Mouse (Mus musculus) neural tube, embryonic 13.5 days (tissue): Measurements from ENCODE around the gene March5. TPM values are rescaled to one million over a fixed set of nuclear protein-coding genes. Genes with fewer than 3 reads are reported as not detected.
"Not testable (repeated sequence)": the region's sequence is repeated elsewhere in the genome, so short reads cannot be mapped to it uniquely, and the experiment has no call there.

Experiments used
- ATAC-seq: fragments of 200-750 bp; cut with Nextera tagmentation; 2 replicates; pipeline ENCODE4 v1.8.0; 2017; ENCODE audit warnings: low read depth, mild to moderate bottlenecking, moderate TSS enrichment, moderate library complexity
- H3K27ac ChIP-seq: fragments of 300-500 bp; sonication (generic); replicated peaks from 2 replicates; pipeline ENCODE4 v1.5.1; 2015; ENCODE audit warnings: moderate library complexity, mild to moderate bottlenecking, inconsistent platforms
- H3K27me3 ChIP-seq: fragments of 300-500 bp; sonication (generic); 2 replicates; pipeline ENCODE4 v1.6.1; 2015; ENCODE audit warnings: mild to moderate bottlenecking, inconsistent platforms
- H3K36me3 ChIP-seq: fragments of 300-500 bp; sonication (generic); 2 replicates; pipeline ENCODE4 v1.6.1; 2015; ENCODE audit warnings: mild to moderate bottlenecking, inconsistent platforms
- H3K4me1 ChIP-seq: fragments of 300-500 bp; sonication (generic); replicated peaks from 2 replicates; pipeline ENCODE4 v1.6.1; 2015; ENCODE audit warnings: inconsistent platforms
- H3K4me2 ChIP-seq: fragments of 300-500 bp; sonication (generic); 2 replicates; pipeline ENCODE4 v1.6.1; 2015; ENCODE audit warnings: inconsistent platforms, mild to moderate bottlenecking, moderate library complexity
- H3K4me3 ChIP-seq: fragments of 300-500 bp; sonication (generic); 2 replicates; pipeline ENCODE4 v1.5.1; 2015; ENCODE audit warnings: mild to moderate bottlenecking, inconsistent platforms
- H3K9ac ChIP-seq: fragments of 300-500 bp; sonication (generic); 2 replicates; pipeline ENCODE4 v1.6.1; 2015; ENCODE audit warnings: moderate library complexity, mild to moderate bottlenecking, inconsistent platforms
- H3K9me3 ChIP-seq: fragments of 300-500 bp; sonication (generic); 2 replicates; pipeline ENCODE4 v1.6.1; 2016; ENCODE audit warnings: inconsistent platforms
- WGBS: fragments of 180-500 bp; shearing (Covaris S2); methylation state at CpG from one replicate; pipeline ENCODE4 v1.1.7; 2015; 5-methylcytosine and 5-hydroxymethylcytosine counted together
- polyA plus RNA-seq: library from polyadenylated mRNA; unstranded; fragments of >200 nt; fragmentation: Nextera tagmentation; extraction: Ambion mirVana; gene quantifications from 2 replicates; pipeline ENCODE4 v1.2.1, GENCODE M21; 2015

The March5 gene
- polyA plus RNA-seq, 1 experiment from 2014 or later, result 134 TPM

- Histone ChIP-seq H3K9ac (no peak overlapping the region), H3K4me3 (no peak overlapping the region), H3K9me3 (no peaks in the 10 kb centered on the region), H3K4me2 (no peak overlapping the region), H3K27me3 (no peaks in the 10 kb centered on the region), H3K4me1 (no peaks in the 10 kb centered on the region), H3K27ac (no peak overlapping the region), H3K36me3 (no peaks in the 10 kb centered on the region)
- no peak for ATAC-seq
- 79% methylated on average over 4 of the region's 4 CpGs for WGBS
These were observed 18.9 kb upstream of the March5 start for GRCm38 (mm10) chr19:37188366-37188948.

- H3K27ac ChIP-seq, result no peak overlapping the region
- no peak for ATAC-seq
- WGBS, result 83% methylated on average over 5 of the region's 5 CpGs
These were observed 14.8 kb upstream of the March5 start for GRCm38 (mm10) chr19:37192475-37193058.

GRCm38 (mm10) chr19:37198165-37198880 lies 9.0 kb upstream of the March5 start:
- WGBS, result 85% methylated on average over 1 of the region's 1 CpGs
- Histone ChIP-seq H3K4me3 (no peak overlapping the region), H3K36me3 (no peaks in the 10 kb centered on the region), H3K27ac (no peak overlapping the region), H3K27me3 (no peaks in the 10 kb centered on the region), H3K4me1 (no peaks in the 10 kb centered on the region), H3K4me2 (no peak overlapping the region), H3K9ac (no peak overlapping the region), H3K9me3 (no peaks in the 10 kb centered on the region)
- ATAC-seq, result no peak

More at GRCm38 (mm10) chr19:37192475-37193058, 14.8 kb upstream of the March5 start:
- H3K9me3 ChIP-seq, result no peaks in the 10 kb centered on the region
- no peak overlapping the region for H3K4me3 ChIP-seq
- no peaks in the 10 kb centered on the region for H3K36me3 ChIP-seq
- no peak overlapping the region for H3K4me2 ChIP-seq
- H3K4me1 ChIP-seq, result no peaks in the 10 kb centered on the region
- no peak overlapping the region for H3K9ac ChIP-seq
- no peaks in the 10 kb centered on the region for H3K27me3 ChIP-seq

GRCm38 (mm10) chr19:37199889-37200288 lies 7.5 kb upstream of the March5 start:
- Histone ChIP-seq H3K4me2 (no peak overlapping the region), H3K9ac (no peak overlapping the region), H3K4me1 (no peaks in the 10 kb centered on the region), H3K27me3 (no peaks in the 10 kb centered on the region), H3K4me3 (no peak overlapping the region), H3K9me3 (no peaks in the 10 kb centered on the region), H3K27ac (no peak overlapping the region), H3K36me3 (no peaks in the 10 kb centered on the region)
- WGBS, result 78% methylated on average over 2 of the region's 2 CpGs
- ATAC-seq, result no peak

GRCm38 (mm10) chr19:37203371-37203770 lies 4.0 kb upstream of the March5 start:
- H3K4me1 ChIP-seq, result peaks cover 5% of the 10 kb centered on the region
- no peak for ATAC-seq
- H3K27ac ChIP-seq, result no peak overlapping the region
- no peak overlapping the region for H3K9ac ChIP-seq
- WGBS, result 78% methylated on average over 1 of the region's 1 CpGs
- H3K4me2 ChIP-seq, result no peak overlapping the region
- H3K36me3 ChIP-seq, result no peaks in the 10 kb centered on the region
- no peaks in the 10 kb centered on the region for H3K9me3 ChIP-seq
- no peaks in the 10 kb centered on the region for H3K27me3 ChIP-seq
- H3K4me3 ChIP-seq, result no peak overlapping the region

- not testable (repeated sequence) for H3K27ac ChIP-seq, H3K27me3 ChIP-seq, H3K36me3 ChIP-seq, H3K4me3 ChIP-seq, ATAC-seq, H3K9ac ChIP-seq, H3K4me2 ChIP-seq, H3K9me3 ChIP-seq
- peaks cover 21% of the 10 kb centered on the region for H3K4me1 ChIP-seq
These were observed 2.2 kb upstream of the March5 start for GRCm38 (mm10) chr19:37205155-37205554.

GRCm38 (mm10) chr19:37206641-37207302 lies 571 bp upstream of the March5 start:
- peak overlapping the region; percentile 88 for H3K27ac ChIP-seq
- peak; percentile 86 for ATAC-seq

GRCm38 (mm10) chr19:37208176-37208755 lies 923 bp downstream of the March5 start, which contains the start of gene Cpeb3:
Gene Cpeb3 (minus strand): TSS chr19:37208601.
- Histone ChIP-seq H3K27me3 (no peaks in the 10 kb centered on the region), H3K27ac (peak within 1 kb of the TSS; percentile 88), H3K4me2 (peak within 1 kb of the TSS; percentile 78), H3K4me1 (peaks cover 21% of the 10 kb centered on the region), H3K9ac (peak within 1 kb of the TSS; percentile 99), H3K9me3 (no peaks in the 10 kb centered on the region), H3K36me3 (peaks cover 28% of the 10 kb centered on the region), H3K4me3 (peak within 1 kb of the TSS; percentile 100)
- no peak for ATAC-seq
- WGBS, result under 1% methylated on average over 15 of the region's 15 CpGs

More at GRCm38 (mm10) chr19:37206641-37207302, 571 bp upstream of the March5 start:
- Histone ChIP-seq H3K4me1 (peaks cover 21% of the 10 kb centered on the region), H3K4me2 (peak overlapping the region; percentile 78), H3K36me3 (peaks cover 14% of the 10 kb centered on the region), H3K4me3 (peak overlapping the region; percentile 100), H3K9ac (peak overlapping the region; percentile 99), H3K27me3 (no peaks in the 10 kb centered on the region), H3K9me3 (no peaks in the 10 kb centered on the region)
- 0% methylated on average over 47 of the region's 47 CpGs for WGBS

- H3K27me3 ChIP-seq, result no peaks in the 10 kb centered on the region
- ATAC-seq, result no peak
- H3K9ac ChIP-seq, result peak overlapping the region; percentile 99
- no peak overlapping the region for H3K27ac ChIP-seq
- H3K36me3 ChIP-seq, result peaks cover 32% of the 10 kb centered on the region
- peaks cover 21% of the 10 kb centered on the region for H3K4me1 ChIP-seq
- H3K4me2 ChIP-seq, result peak overlapping the region; percentile 78
- H3K4me3 ChIP-seq, result peak overlapping the region; percentile 100
- no peaks in the 10 kb centered on the region for H3K9me3 ChIP-seq
- 70% methylated on average over 7 of the region's 7 CpGs for WGBS
These were observed 1.6 kb downstream of the March5 start for GRCm38 (mm10) chr19:37208986-37209385.

- no peak for ATAC-seq
- Histone ChIP-seq H3K9ac (peak overlapping the region; percentile 99; the same call in 1 of the 2 replicates), H3K4me3 (peak overlapping the region; percentile 100; the same call in 1 of the 2 replicates)
These were observed 2.3 kb downstream of the March5 start for GRCm38 (mm10) chr19:37209467-37210128.

GRCm38 (mm10) chr19:37210457-37210856 lies 3.1 kb downstream of the March5 start:
- no peak for ATAC-seq
- no peak overlapping the region for H3K4me3 ChIP-seq
- H3K4me2 ChIP-seq, result no peak overlapping the region
- no peaks in the 10 kb centered on the region for H3K27me3 ChIP-seq
- H3K4me1 ChIP-seq, result peaks cover 21% of the 10 kb centered on the region
- H3K36me3 ChIP-seq, result peaks cover 36% of the 10 kb centered on the region
- 96% methylated on average over 4 of the region's 4 CpGs for WGBS
- H3K27ac ChIP-seq, result no peak overlapping the region
- H3K9ac ChIP-seq, result no peak overlapping the region
- no peaks in the 10 kb centered on the region for H3K9me3 ChIP-seq

More at GRCm38 (mm10) chr19:37209467-37210128, 2.3 kb downstream of the March5 start:
- H3K27me3 ChIP-seq, result no peaks in the 10 kb centered on the region
- H3K36me3 ChIP-seq, result peaks cover 32% of the 10 kb centered on the region
- peak overlapping the region; percentile 78 for H3K4me2 ChIP-seq
- H3K9me3 ChIP-seq, result no peaks in the 10 kb centered on the region
- H3K27ac ChIP-seq, result no peak overlapping the region
- 83% methylated on average over 8 of the region's 8 CpGs for WGBS
- peaks cover 21% of the 10 kb centered on the region for H3K4me1 ChIP-seq
